Mouse (Mus musculus) thymus, postnatal 14 days (tissue): Measurements from ENCODE around the gene Map3k20.

Experiments
- DNase-seq: peaks from one replicate; pipeline ENCODE4 v3.0.0; 2021

Gene Map3k20

GRCm38 (mm10) chr2:72383321-72383720 lies 97.9 kb downstream of the Map3k20 start:
- DNase-seq: no peak

GRCm38 (mm10) chr2:72389411-72389810 lies 104.0 kb downstream of the Map3k20 start:
- peak; percentile 22 for DNase-seq

DNA sequence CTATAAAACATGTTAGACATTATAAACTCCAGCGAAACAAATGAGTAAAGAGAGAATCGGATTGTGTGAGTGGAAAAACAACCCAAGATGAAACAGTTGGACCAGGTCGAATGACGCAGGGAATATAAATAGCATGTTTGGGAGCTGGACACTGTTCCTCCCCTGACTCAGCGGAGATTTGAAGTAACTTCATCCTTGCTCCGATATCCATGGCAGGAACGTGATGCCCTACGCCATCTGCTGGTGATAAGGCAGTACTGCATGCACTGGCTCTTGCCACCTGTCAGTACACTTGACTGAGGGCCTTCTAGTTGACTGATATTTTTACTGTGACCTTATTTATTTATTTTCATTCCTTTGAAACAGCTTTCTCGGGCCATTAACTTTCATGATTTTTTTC lies 104.5 kb downstream of the Map3k20 start:
- DNase-seq: peak; percentile 89

GRCm38 (mm10) chr2:72390474-72390873 lies 105.0 kb downstream of the Map3k20 start:
- DNase-seq: peak; percentile 38

GRCm38 (mm10) chr2:72391024-72391423 lies 105.6 kb downstream of the Map3k20 start:
- DNase-seq: peak; percentile 39

GRCm38 (mm10) chr2:72391721-72392120 lies 106.3 kb downstream of the Map3k20 start:
- peak; percentile 10 for DNase-seq

- DNase-seq: no peak
Observed at GRCm38 (mm10) chr2:72392316-72392715, 106.9 kb downstream of the Map3k20 start.

GRCm38 (mm10) chr2:72396934-72397333 lies 111.5 kb downstream of the Map3k20 start:
- peak; percentile 71 for DNase-seq

DNA sequence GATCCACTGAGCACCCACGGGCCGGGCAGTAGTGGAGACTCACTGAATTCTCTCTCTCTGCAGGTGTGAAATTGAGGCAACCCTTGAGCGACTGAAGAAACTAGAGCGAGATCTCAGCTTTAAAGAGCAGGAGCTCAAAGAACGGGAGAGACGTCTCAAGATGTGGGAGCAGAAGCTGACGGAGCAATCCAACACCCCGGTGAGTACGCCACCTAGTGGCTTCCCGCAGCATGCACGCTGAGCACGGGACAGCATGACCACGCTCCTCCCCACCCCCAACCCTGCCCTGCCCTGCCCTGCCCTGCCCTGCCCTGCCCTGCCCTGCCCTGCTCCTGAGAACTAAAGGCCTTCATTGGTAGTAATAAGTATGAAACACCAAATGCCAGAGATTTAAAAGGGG lies 112.8 kb downstream of the Map3k20 start:
- DNase-seq: peak; percentile 93

DNA sequence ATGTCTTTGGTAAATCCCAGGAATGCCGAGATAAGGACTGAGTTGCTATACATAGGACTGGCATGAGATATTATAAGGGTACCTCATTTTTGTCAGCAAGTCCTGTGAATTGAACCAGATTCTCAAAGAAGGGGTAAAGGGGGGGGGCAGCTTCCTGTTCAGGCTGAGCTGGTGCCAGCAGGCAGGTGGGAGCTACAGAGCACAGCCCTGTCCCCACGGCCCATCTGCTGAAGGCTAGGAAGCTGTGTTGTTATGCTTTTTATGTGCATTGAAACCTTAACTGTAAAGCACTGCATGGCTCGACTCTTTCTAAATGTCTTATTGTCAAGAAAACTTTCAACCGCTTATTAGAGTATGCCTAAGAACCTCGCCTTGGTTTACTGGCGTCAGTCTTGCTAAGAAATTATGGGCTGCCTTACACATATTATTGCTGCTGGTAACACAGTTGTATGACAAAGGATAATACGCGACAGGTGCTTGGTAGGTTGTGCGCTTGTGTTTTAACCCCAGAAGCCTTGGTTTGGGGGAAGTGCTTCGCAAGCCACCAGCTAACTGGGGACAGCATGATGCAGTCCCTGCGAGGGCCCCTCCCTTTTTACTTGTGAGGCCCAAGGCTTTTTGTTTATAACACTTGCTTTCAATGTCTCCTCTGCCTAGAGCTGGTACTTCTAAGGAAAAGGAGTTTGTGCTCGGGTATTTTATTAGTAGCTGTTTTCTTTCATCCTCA lies 114.2 kb downstream of the Map3k20 start:
- DNase-seq: peak; percentile 87

DNA sequence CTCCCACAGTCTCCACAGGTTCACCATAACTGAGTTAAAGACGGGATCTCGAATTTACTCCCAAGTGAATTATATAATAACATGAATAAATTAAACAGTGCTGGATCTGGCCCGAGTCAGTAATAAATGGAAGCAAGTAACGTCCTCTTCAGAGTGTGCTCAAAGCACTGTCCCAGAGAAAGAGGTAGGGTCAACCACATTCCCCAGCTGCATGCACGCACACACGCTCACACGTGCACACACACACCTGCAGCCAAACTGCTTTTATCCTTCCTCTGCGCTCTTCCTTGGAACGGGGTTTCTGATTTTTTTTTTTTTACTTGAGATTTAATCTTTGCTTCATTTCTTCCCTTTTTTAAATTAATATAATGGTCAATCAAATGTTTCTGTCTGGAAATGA lies 115.9 kb downstream of the Map3k20 start:
- DNase-seq: peak; percentile 66

GRCm38 (mm10) chr2:72405621-72406555 lies 120.5 kb downstream of the Map3k20 start:
- DNase-seq: peak; percentile 79

- DNase-seq: peak; percentile 77
Observed at GRCm38 (mm10) chr2:72406701-72407100, 121.3 kb downstream of the Map3k20 start.

GRCm38 (mm10) chr2:72407341-72408092 lies 122.1 kb downstream of the Map3k20 start:
- DNase-seq: peak; percentile 28

DNA sequence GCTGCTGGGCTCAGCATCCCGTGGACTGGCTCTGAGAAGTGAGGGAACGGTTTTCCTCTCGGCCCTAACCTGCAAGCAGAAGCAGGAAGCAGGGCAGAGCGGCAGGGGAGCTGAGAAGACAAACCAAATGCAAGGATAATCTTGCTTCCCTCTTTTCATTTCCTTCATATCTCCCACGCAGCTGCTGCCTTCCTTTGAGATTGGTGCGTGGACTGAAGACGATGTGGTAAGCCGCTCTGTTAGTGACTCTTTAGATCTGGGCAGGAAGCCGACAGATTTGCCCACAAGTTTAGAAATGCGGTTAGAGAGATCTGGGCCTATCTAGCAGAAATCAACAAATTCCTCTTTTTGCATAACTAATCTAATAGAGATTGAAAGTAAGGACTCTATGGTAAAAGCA lies 124.5 kb downstream of the Map3k20 start:
- peak; percentile 51 for DNase-seq

DNA sequence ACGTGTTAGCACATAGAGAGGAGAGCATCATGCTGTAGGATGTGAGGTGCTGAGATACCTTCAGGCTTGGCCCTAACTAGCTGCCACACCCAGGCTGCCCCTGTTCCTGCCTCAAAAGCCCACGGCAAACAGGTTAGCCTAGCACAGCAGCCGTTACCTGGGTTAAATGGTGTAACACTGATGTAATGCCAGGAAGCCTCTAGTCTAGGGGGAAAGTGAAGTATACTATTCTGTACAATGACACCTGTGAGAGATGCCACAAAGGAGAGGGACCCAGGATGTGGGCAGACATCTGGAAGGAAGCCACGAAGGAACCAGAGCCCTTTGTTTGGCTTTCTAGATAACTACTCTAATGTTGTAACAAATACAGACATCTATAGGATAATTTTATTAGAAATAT lies 126.8 kb downstream of the Map3k20 start:
- DNase-seq: peak; percentile 81

GRCm38 (mm10) chr2:72415416-72415815 lies 130.0 kb downstream of the Map3k20 start:
- peak; percentile 80 for DNase-seq

- peak; percentile 12 for DNase-seq
Observed at GRCm38 (mm10) chr2:72416095-72417080, 131.0 kb downstream of the Map3k20 start.

DNA sequence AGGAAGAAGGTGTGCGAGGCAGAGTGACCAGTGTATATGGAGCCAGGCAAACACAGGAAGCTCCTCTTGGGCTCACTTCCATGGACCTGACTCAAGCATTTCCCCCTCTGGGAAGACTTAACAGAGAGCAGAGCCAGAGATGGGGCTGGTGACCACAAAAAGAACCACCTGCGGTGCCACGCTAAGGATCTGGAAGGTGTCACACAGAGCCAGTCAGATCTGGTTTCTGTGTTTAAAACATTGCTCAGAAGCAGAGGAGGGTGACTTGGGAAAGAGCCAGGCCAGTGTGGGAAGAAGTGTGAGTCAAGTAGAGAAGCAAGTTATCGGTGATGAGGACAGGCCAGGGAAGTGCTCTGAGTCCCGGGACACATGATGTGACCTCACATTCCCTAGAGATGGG lies 135.1 kb downstream of the Map3k20 start:
- DNase-seq: peak; percentile 25

DNA sequence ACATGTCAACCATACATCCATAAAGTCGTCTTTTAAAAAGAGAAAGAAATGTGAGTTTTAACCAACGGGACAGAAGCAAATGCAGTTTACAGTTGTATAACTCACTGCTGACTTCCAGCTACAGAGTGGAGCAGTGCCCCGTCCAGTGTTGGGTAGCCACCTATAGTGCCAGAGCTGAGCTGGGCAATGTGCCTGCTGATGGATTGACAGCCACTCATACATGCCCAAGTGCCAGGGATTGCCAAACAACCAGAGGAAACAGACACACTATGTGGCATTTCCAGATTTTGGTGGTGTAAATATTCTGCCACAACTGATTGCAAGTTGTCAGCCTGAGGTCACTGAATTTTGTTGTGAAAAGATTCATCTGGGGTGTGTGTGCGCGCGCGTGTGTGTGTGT lies 139.2 kb downstream of the Map3k20 start:
- no peak for DNase-seq

DNA sequence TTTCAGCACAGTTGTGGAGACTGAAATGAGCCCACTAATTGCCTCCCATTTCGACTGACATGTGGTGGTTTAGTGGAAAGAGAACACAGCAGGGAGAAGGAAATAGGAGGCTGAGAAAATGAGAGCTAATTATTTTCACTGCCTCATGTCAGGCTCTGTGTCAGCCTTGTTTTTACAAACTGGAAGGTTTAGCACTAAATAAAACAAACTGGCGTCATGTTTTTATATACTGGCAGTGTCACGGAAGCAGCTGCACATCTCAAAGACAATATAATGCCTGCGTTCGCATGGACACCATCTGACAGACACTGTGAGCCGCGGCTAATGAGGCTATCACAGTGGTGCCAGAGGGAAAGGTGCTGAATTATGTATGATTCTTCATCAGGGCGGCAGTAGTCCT lies 141.3 kb downstream of the Map3k20 start:
- DNase-seq: no peak

DNA sequence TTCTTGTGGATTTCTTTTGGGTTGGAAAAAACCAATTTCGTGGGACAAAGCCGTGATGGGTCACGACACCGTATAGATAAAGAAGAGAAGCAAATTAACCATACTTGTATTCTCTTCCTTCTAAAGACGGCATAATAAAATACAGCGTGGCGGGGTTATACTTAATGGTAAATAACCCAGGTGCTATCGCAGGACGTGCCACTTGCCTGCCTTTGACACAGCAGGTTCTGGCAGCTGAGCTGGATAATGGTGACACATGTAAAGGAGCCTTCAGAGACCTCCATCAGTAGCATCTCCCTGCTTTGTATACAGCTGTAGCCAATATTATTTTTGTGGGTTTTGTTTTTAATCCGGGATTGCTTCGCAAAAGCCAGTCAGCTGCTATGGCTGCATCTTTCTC lies 141.9 kb downstream of the Map3k20 start:
- DNase-seq: no peak
